Mouse (Mus musculus) liver, postnatal 0 days (tissue): ENCODE data around the gene Adprhl1.

ENCODE experiments used
- CTCF ChIP-seq: sonication (generic); IDR thresholded peaks from 2 replicates; pipeline ENCODE4 v1.5.1; 2016; ENCODE audit warnings: antibody characterized with exemption, low read depth
- EP300 ChIP-seq: IDR thresholded peaks from 2 replicates; pipeline ENCODE4 v1.6.1; 2016; ENCODE audit warnings: antibody characterized with exemption, low read depth, mild to moderate bottlenecking

GRCm38 (mm10) chr8:13179482-13179881 lies 74.5 kb downstream of the Adprhl1 start:
- no peak for TF ChIP-seq CTCF
- TF ChIP-seq EP300: no peak
